Mouse (Mus musculus) myocyte (in vitro differentiated cells): ENCODE measurements around the gene Xrcc4.

ENCODE experiments used
- E2F4 ChIP-seq: IDR thresholded peaks from one replicate; pipeline ENCODE4 v1.6.1; 2011; ENCODE audit warnings: mild to moderate bottlenecking, control low read depth, moderate library complexity; ENCODE audit not compliant: insufficient read depth
- POLR2A ChIP-seq: IDR thresholded peaks from one replicate; pipeline ENCODE4 v1.6.1; 2011; ENCODE audit warnings: low read depth, mild to moderate bottlenecking, control low read depth, moderate library complexity; ENCODE audit not compliant: insufficient read length

GRCm38 (mm10) chr13:90032523-90032922, 56.9 kb downstream of the Xrcc4 start:
- no peak for TF ChIP-seq POLR2A
- TF ChIP-seq E2F4 = no peak
